Mouse (Mus musculus) splenic B cell, adult 2 months (primary cell): Measurements from ENCODE around the gene Scd3.

Source experiments
- DNase-seq: peaks from one replicate; pipeline ENCODE4 v3.0.0-alpha.2; 2011; ENCODE audit warnings: low read depth, low spot score
- H3K27me3 ChIP-seq: 2 replicates; pipeline ENCODE4 v1.6.1; 2012; ENCODE audit warnings: mild to moderate bottlenecking, low read length, moderate library complexity, mixed read lengths; ENCODE audit not compliant: control insufficient read depth, poor library complexity, insufficient read depth, severe bottlenecking
- H3K36me3 ChIP-seq: 2 replicates; pipeline ENCODE4 v1.6.1; 2012; ENCODE audit warnings: mild to moderate bottlenecking, low read length, moderate library complexity, mixed read lengths; ENCODE audit not compliant: control insufficient read depth, poor library complexity, insufficient read depth, severe bottlenecking

The Scd3 gene

DNA sequence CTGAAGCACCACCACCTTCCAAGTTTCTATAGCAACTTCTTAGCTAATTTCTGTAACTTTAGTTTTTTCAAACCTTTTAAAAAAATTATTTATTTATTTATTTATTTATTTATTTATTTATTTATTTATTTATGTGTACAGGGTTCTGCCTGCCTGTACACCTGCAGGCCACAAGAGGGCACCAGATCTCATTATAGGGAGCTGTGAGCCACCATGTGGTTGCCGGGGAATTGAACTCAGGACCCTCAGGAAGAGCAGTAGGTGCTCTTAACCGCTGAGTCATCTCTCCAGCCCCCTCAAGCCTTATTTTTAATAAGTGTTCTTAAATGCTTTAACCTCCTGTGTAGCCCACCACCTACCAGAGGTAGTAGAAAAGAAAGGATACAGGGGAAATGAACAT is 4.1 kb upstream of the Scd3 start:
- Histone ChIP-seq H3K36me3 (no peaks in the 10 kb centered on the region), H3K27me3 (no peaks in the 10 kb centered on the region)
- DNase-seq, result peak; percentile 53

DNA sequence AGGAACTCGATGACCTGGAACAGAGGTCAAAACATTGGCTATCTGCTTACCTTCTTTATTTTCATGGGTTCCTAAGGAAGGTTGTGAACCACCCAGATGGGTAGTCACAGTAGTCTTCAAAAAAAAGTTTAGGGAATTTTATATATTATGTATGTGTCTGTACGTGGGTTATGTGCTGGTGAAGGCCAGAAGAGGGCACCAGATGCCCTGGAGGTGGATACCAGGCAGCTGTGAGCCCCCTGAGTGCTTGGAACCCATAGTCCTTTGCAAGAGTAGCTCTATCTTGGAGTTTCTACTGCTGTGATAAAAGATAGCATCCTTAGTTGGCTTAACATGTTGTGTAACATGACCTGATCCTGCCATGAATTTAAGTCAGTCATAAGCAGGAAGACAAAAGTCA is 4.0 kb downstream of the Scd3 start:
- peak; percentile 40 for DNase-seq
- H3K27me3 ChIP-seq, result no peaks in the 10 kb centered on the region
- H3K36me3 ChIP-seq, result no peaks in the 10 kb centered on the region

DNA sequence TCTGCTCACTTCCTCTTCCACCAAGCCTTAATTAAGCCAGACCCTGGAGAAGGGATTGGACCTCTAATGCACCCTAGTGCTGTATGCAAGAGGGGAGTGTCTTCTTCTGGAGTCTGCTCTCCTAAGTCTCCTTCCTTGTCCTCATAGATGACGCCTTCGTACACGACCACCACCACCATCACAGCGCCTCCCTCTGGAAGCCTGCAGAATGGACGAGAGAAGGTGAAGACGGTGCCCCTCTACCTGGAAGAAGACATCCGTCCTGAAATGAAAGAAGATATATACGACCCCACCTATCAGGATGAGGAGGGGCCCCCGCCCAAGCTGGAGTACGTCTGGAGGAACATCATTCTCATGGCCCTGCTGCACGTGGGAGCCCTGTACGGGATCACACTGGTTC is 12.2 kb downstream of the Scd3 start:
- DNase-seq, result no peak
- Histone ChIP-seq H3K27me3 (no peaks in the 10 kb centered on the region; the same call in 1 of the 2 replicates), H3K36me3 (no peaks in the 10 kb centered on the region)

DNA sequence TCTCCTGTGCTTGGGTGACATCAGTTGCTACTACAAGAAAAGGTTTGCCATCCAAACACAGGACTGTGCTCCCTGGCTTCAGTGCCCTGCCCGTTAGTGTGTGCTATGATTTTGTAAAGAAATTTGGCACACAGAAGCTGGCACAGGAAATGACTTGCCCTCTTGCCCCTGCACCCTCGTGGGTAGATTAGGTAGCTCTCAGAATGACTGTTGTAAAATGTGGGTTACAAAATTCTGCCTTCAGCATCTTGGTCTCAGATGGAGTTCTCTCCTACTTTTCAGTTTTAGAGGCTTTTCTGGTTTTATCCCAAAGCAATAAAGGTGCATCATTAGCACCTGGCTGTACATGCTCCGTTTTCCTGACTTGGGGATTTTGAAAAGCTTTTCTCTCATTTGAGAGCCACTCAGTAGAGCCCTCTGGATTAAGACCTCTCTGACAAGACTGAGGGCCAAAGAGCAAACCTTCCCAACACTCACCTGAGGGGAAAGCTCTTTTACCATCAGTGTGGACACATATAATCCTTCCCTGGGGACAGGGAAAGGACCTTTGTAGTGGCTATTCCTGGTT is 15.0 kb downstream of the Scd3 start:
- Histone ChIP-seq H3K27me3 (no peaks in the 10 kb centered on the region; the same call in 1 of the 2 replicates), H3K36me3 (no peaks in the 10 kb centered on the region)
- DNase-seq, result no peak

DNA sequence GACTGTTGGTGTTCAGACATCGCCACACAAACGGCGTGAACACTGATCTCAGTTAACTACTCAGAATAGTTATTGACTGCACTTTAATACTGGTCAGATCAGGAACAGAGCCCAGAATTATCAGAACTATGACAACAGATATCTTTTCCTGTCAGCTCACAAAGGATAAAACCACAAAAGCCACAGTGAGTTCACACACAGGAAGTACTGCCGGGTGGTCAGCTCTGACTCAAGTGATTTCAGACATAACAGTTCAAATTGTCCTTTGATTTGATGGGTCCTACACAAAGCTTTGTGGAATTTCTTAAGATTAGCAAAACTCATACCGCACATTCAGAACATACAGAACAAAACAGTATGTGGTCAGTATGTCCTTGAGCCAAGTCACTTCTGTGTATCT is 22.7 kb downstream of the Scd3 start:
- Histone ChIP-seq H3K27me3 (no peaks in the 10 kb centered on the region), H3K36me3 (no peaks in the 10 kb centered on the region)
- peak; percentile 9 for DNase-seq

DNA sequence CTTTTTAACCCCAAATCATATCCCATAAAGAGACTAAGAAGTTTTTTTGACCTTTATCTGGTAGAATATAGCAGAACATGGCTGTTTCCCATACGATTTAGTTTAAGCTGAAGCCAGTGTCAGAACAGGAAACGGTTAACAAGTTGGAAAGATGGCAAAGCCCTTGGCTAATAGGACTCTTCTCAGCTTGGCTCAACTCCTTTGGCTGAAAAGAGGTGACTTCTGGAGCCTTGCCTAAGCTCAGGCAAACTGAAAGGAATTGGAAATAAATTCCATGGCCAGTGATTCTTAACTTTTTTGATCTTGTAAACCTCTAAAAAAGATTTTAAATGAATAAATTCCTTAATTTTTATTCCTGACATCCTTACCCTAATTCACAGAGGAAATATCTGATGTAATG is 26.7 kb downstream of the Scd3 start:
- Histone ChIP-seq H3K27me3 (no peaks in the 10 kb centered on the region), H3K36me3 (no peaks in the 10 kb centered on the region)
- no peak for DNase-seq

DNA sequence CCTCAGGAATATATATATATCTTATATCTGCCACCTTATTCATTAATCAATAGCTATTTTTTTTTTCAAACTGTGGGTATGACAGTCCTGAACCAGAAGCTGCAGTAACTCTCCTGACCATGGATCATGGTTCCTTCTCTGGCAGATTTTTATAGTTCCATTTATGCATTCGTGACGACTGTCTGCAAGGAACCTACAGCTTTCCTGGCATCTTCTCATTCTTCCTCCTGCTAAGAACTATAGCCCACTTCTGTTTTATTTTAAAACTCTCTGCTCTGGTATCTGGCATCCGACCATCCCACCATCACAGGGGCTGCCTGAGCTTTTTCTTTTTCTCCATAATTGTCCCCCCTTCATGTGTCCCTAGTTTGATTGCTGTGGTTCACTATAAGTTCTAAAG is 27.1 kb downstream of the Scd3 start:
- no peaks in the 10 kb centered on the region for H3K27me3 ChIP-seq
- DNase-seq, result no peak

DNA sequence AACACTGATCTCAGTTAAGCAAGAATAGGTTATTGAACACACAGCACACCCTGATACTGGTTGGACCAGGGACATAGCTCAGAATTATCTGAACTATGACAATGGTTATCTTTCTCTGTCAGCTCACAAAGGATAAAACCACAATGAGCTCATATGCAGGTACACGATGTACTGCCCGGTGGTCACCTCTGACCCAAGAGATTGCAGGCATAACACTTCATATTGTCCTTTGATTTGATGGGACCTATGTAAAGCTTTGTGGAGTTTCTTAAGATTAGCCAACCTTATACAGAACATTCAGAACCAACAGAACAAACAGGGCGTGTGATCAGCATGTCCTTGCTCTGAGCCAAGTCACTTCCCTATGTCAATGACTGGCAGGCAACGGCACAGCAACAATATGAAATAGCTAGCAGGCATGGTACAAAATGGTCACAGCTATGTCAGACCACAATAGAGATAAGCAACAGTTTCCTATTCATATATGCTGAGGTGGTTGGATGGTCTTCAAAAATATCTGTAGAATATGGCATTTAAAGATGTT is 28.6 kb downstream of the Scd3 start:
- no peak for DNase-seq
- no peaks in the 10 kb centered on the region for H3K27me3 ChIP-seq
- H3K36me3 ChIP-seq, result no peaks in the 10 kb centered on the region

More for the DNA sequence above, 27.1 kb downstream of the Scd3 start:
- no peaks in the 10 kb centered on the region for H3K36me3 ChIP-seq

DNA sequence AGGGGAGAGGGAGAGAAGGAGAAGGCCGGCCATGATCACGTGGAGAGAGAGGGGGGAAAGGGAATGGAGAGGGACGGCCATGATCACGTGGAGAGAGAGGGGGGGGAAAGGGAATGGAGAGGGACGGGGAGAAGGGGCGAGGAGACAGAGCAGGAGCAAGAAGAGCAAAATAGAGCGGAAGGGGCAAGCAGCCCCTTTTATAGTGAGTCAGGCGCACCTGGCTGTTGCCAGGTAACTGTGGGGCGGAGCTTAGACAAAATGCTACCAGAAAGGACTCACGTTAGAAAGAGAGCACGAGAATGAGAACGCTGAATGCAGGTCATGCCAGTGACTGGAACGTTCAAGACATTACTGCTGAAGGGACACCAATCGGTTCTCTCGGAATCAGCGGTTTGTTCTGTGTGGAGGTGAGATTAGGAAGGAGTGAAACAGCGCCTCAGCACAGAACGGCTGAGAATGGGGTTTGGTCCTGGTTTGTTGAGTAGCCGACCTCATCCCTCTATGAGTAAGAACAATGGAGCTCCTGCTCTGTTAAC is 34.5 kb downstream of the Scd3 start:
- no peaks in the 10 kb centered on the region for H3K36me3 ChIP-seq
- no peak for DNase-seq
- no peaks in the 10 kb centered on the region for H3K27me3 ChIP-seq

DNA sequence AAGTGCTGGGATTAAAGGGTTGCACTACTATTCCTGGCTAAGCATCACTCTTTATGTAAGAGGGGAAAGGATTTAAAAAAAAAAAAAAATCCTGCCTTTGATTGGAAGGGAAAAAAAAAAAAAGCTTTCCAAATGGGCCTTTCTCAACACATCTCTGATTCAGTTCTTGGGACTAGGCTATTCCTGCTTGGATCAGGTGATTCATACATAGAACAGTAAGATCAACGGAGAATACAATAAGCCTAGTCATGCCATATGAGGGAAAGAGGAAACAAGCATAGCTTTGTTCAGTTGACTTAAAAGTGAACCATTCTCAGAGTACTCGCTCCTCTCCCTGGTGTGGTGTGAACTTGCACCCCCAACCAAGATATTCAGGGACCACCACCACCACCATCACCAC is 35.8 kb downstream of the Scd3 start:
- Histone ChIP-seq H3K27me3 (no peaks in the 10 kb centered on the region), H3K36me3 (no peaks in the 10 kb centered on the region)
- DNase-seq, result no peak

DNA sequence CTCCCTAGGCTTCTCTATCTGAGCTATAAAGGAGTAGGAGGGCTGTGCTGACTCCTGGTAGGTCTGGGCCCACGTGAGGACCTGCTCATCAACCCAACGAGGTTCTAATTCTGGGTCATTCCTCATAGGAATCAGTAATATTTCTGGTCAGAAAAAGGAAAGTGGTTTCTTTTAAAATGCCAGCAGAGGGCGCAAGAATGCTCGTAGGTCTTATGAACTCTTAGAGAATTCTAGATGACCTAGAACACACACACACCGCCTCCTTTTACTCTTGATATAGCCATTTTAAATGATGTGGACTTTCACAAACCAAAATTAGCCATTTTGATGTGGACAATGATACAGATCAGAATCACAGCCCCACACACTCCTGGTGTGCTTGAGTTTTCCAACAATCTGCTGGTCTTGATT is 42.7 kb downstream of the Scd3 start:
- H3K27me3 ChIP-seq, result no peaks in the 10 kb centered on the region
- peak; percentile 86 for DNase-seq

DNA sequence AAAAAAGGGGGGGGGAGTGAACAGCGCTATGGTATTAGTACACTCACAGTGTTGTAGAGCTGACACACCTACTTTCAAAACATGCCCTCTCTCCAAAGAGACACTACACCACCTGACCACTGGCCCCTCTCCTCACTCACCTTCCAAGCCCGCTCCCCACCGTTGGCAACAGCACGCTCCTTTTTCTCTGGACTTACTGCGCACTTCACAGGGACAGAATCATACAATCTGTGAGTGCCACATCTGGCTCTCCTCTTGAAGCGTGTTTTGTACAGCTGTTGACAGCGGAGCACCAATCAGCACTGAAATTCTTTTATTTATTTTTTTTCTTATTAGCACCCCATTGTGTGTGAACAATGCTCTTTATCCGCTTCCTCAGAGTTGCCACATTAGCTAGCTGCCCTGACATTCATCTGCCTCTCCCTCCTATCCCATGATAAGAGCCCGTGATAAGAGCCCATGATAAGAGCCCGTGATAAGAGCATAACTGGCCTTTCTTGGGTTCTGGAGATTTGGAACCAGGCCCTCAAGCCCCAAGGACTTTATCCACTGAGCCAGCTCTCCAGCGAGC is 43.4 kb downstream of the Scd3 start:
- Histone ChIP-seq H3K36me3 (no peaks in the 10 kb centered on the region), H3K27me3 (no peaks in the 10 kb centered on the region)
- DNase-seq, result no peak

More for the DNA sequence above, 42.7 kb downstream of the Scd3 start:
- no peaks in the 10 kb centered on the region for H3K36me3 ChIP-seq

DNA sequence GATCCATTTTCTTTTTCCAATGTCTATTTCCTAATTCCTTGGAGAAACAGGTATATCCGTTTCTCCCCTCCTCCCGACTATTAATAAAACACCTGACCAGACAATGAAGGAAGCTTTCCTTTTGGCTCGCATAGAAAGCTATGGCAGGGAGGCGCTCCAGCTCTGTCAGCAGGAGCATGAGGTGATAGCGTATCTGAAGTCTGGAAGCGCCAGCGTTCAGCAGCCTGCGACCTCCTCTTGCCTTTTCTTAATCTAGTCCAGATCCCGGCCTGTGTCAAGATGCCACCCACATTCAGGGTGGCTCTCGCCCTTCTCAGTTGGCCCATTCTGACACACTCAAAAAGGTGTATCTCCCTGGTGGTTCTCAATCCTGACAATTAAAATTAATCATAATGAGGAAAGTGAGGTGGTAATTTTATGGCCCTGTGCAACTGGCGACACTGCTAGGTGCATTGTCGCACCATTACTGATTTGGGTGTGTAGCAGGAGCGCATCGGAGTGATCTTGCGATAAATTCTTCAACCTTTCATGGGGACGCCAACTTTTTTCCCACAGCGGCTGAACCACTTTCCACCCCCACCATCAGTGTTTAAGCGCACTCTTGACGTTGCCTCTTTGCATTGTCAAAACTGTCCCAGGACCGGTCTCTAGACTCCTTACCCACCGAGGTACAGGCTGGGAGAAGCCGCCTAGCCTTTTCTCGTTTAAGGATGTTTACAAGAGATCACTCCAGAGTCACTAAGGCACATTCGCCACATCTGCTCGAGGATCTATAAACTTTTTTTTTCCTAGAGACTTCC is 44.4 kb downstream of the Scd3 start:
- no peaks in the 10 kb centered on the region for H3K36me3 ChIP-seq
- no peaks in the 10 kb centered on the region for H3K27me3 ChIP-seq
- DNase-seq, result no peak

DNA sequence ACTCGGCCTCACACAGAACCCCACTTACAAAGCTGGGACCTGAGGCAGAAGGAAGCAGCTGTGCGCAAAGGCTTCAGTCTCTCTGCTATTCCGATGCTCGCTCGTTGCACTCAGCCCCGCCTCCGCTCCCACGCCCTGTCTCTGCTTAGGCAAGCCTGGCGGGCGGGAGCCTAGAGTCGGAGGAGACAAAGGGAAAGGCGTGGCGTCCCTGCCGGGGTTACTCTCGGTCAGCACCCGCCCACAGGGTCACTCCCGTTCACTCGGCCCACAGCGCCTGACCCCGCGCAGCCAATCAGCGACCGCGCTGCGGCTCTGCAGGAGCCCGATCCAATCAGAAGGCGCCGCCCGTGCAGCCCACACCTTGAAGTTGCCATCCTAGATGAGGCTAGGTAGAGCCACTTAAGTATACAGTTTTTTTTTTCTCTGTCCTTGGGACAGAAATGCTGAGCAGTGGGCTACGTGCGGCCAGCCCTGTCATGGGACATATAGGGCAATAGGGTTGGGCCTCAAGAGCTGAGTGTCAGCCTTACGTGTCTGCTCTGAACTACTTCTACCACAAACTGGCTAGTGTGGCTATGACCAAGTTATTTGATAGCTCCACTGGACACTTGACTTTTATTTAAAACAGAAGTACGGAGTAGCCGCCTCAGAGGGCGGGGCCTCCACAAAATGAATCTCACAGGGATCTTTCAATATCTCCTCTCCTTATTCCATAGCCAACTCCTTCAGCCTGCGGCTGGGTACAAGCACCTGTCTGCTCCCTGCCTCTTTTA is 45.2 kb downstream of the Scd3 start:
- no peaks in the 10 kb centered on the region for H3K36me3 ChIP-seq
- H3K27me3 ChIP-seq, result no peaks in the 10 kb centered on the region
- peak; percentile 99 for DNase-seq
